ENCODE assay signal across 8 mouse cellular contexts in the genomic region with DNA sequence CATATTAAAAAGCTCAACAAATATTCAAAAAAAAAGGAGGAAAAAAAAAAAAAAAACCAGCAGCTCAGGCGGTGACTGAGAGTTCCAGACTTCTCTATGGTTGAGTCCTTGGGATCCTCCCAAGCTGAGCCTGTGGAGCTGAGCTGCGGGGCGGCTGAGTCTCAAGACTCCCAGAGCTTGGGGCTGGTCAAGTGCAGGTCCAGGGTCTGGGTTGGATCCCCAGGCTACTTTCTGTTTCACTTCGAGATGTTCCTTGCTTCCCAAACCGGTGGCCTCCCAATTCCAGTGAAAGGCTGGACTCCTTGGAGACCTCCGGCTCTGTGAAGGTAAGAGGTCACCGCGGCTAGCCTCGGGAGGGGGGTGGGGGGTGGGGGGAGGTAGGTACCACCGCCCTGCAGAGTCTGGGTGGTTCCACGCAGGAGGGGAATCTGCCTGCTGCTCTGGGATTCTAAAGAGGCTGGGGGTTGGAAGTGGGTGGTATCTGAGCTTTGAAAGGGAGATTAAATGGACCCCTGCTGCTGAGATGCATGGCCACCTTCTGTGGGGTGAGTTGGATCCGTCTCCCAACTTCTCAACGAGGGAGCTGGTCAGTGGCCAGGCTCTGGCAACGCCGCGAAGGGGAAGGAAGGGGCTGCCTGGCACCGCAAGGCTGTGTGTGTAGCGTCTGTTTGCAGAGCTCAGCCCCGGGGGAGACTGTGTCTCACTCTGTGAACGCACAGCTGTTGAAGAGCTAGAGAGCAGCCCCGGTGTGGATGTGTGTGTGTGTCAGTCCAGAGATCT.
DNase-seq lines count a peak whose midpoint lies in the region; ATAC-seq and TF ChIP-seq lines count a peak whose summit lies in the region.

No protein-coding gene starts in this region.

- no peak overlapping the region for H3K27ac ChIP-seq in thymus, adult 2 months (ENCODE audit: control insufficient read depth, insufficient read depth, low read length)
- H3K27ac ChIP-seq in forebrain, embryonic 12.5 days = no peak overlapping the region
- peak overlapping the region; percentile 38; the same call in 1 of the 2 replicates for H3K27ac ChIP-seq in heart, postnatal 0 days (ENCODE audit: low read depth)
- no peak overlapping the region for H3K27ac ChIP-seq in liver, embryonic 13.5 days
- no peak overlapping the region for H3K27ac ChIP-seq in stomach, embryonic 15.5 days

- TF ChIP-seq EP300 in heart, postnatal 0 days (IDR thresholded peaks at IDR 0.05; ENCODE audit: low read depth) = no peak

- no peaks in the 10 kb centered on the region; the same call in 1 of the 2 replicates for H3K27me3 ChIP-seq in thymus, adult 2 months (ENCODE audit: control insufficient read depth, insufficient read depth, low read length)
- no peaks in the 10 kb centered on the region for H3K27me3 ChIP-seq in forebrain, embryonic 12.5 days
- no peaks in the 10 kb centered on the region for H3K27me3 ChIP-seq in heart, postnatal 0 days (ENCODE audit: control insufficient read depth, insufficient read depth, low read length)
- peaks cover 5% of the 10 kb centered on the region; the same call in 1 of the 2 replicates for H3K27me3 ChIP-seq in liver, embryonic 13.5 days
- H3K27me3 ChIP-seq in stomach, embryonic 15.5 days (replicated peaks) = no peaks in the 10 kb centered on the region

- 12% methylated on average over 21 of the region's 21 CpGs for WGBS in thymus, adult 2 months
- 4% methylated on average over 21 of the region's 21 CpGs for WGBS in forebrain, embryonic 12.5 days
- WGBS in heart, postnatal 0 days = 6% methylated on average over 21 of the region's 21 CpGs
- WGBS in liver, embryonic 13.5 days (ENCODE audit: insufficient replicate concordance) = 3% methylated on average over 21 of the region's 21 CpGs
- WGBS in stomach, embryonic 15.5 days = 5% methylated on average over 21 of the region's 21 CpGs

- no peaks in the 10 kb centered on the region for H3K4me1 ChIP-seq in thymus, adult 2 months (replicated peaks; ENCODE audit: control insufficient read depth, insufficient read depth, low read length)
- H3K4me1 ChIP-seq in forebrain, embryonic 12.5 days = peaks cover 20% of the 10 kb centered on the region
- H3K4me1 ChIP-seq in heart, postnatal 0 days (ENCODE audit: control insufficient read depth, insufficient read depth) = 0 out of 2 replicates have a peak, but pooled peaks cover 7% of the 10 kb centered on the region
- no peaks in the 10 kb centered on the region for H3K4me1 ChIP-seq in liver, embryonic 13.5 days (replicated peaks)
- no peaks in the 10 kb centered on the region for H3K4me1 ChIP-seq in stomach, embryonic 15.5 days

- peak overlapping the region; percentile 30 for H3K4me3 ChIP-seq in thymus, adult 2 months (ENCODE audit: control insufficient read depth, insufficient read depth, low read length)
- H3K4me3 ChIP-seq in forebrain, embryonic 12.5 days (replicated peaks) = peak overlapping the region; percentile 31
- H3K4me3 ChIP-seq in heart, postnatal 0 days (ENCODE audit: low read depth, low read length) = peak overlapping the region; percentile 74
- peak overlapping the region; percentile 42 for H3K4me3 ChIP-seq in liver, embryonic 13.5 days (replicated peaks)
- H3K4me3 ChIP-seq in stomach, embryonic 15.5 days (replicated peaks) = peak overlapping the region; percentile 48

- peak overlapping the region; percentile 59 for H3K4me2 ChIP-seq in forebrain, embryonic 12.5 days
- H3K4me2 ChIP-seq in heart, postnatal 0 days (ENCODE audit: low read depth, low read length) = peak overlapping the region; percentile 95
- peak overlapping the region; percentile 53 for H3K4me2 ChIP-seq in liver, embryonic 13.5 days
- peak overlapping the region; percentile 75 for H3K4me2 ChIP-seq in stomach, embryonic 15.5 days

- no peak for DNase-seq in thymus, adult 2 months
- DNase-seq in thymus, postnatal 36 days = no peak
- DNase-seq in heart, postnatal 0 days (ENCODE audit: low spot score) = peak; percentile 28
- DNase-seq in kidney, postnatal 25 days = peak; percentile 51 to 61
- DNase-seq in liver, embryonic 13.5 days = no peak
- DNase-seq in neural tube, embryonic 10.5 days (ENCODE audit: extremely low spot score, low spot score) = peak; percentile 35

- TF ChIP-seq CTCF in thymus, adult 2 months (IDR thresholded peaks at IDR 0.05; ENCODE audit: borderline replicate concordance, control insufficient read depth, extremely low read depth, insufficient read depth, low read length, poor library complexity) = no peak
- TF ChIP-seq CTCF in heart, postnatal 0 days (IDR thresholded peaks at IDR 0.05; ENCODE audit: low read depth) = no peak

- peak; percentile 65; the same call in 1 of the 2 replicates for ATAC-seq in forebrain, embryonic 12.5 days (ENCODE audit: low FRiP score)
- peak; percentile 79 for ATAC-seq in heart, postnatal 0 days (ENCODE audit: insufficient read depth, low read depth)
- ATAC-seq in liver, embryonic 13.5 days (ENCODE audit: low read depth) = no peak
- ATAC-seq in stomach, embryonic 15.5 days (ENCODE audit: insufficient read depth, low FRiP score, low read depth) = peak; percentile 75; the same call in 1 of the 2 replicates

- H3K9ac ChIP-seq in forebrain, embryonic 12.5 days = peak overlapping the region; percentile 44
- peak overlapping the region; percentile 71 for H3K9ac ChIP-seq in heart, postnatal 0 days (replicated peaks; ENCODE audit: low read depth, low read length)
- H3K9ac ChIP-seq in liver, embryonic 13.5 days = no peak overlapping the region
- peak overlapping the region; percentile 9; the same call in 1 of the 2 replicates for H3K9ac ChIP-seq in stomach, embryonic 15.5 days

- no peaks in the 10 kb centered on the region for H3K9me3 ChIP-seq in forebrain, embryonic 12.5 days
- H3K9me3 ChIP-seq in heart, postnatal 0 days (replicated peaks; ENCODE audit: control insufficient read depth, low read length) = no peaks in the 10 kb centered on the region
- H3K9me3 ChIP-seq in liver, embryonic 13.5 days (replicated peaks) = no peaks in the 10 kb centered on the region
- no peaks in the 10 kb centered on the region for H3K9me3 ChIP-seq in stomach, embryonic 15.5 days

- no peaks in the 10 kb centered on the region for H3K36me3 ChIP-seq in thymus, adult 2 months (ENCODE audit: control insufficient read depth, insufficient read depth, low read length)
- no peaks in the 10 kb centered on the region for H3K36me3 ChIP-seq in forebrain, embryonic 12.5 days (replicated peaks)
- no peaks in the 10 kb centered on the region for H3K36me3 ChIP-seq in heart, postnatal 0 days (replicated peaks; ENCODE audit: control insufficient read depth, insufficient read depth, low read length)
- H3K36me3 ChIP-seq in liver, embryonic 13.5 days = no peaks in the 10 kb centered on the region
- no peaks in the 10 kb centered on the region for H3K36me3 ChIP-seq in stomach, embryonic 15.5 days

- TF ChIP-seq POLR2A in thymus, adult 2 months (IDR thresholded peaks at IDR 0.05; ENCODE audit: control insufficient read depth, extremely low read depth, insufficient read depth, low read length, poor library complexity) = no peak

Comparison
In these comparisons a context has a peak if more than half of its experiments do, and no peak if none do; other contexts are left out.
1. DNase-seq: peak in heart, postnatal 0 days (single experiment), kidney, postnatal 25 days (2 of 2) and neural tube, embryonic 10.5 days (single experiment); none in thymus, adult 2 months (single experiment), thymus, postnatal 36 days (0 of 2) and liver, embryonic 13.5 days (single experiment).
2. Peak in every context shown above with its lines, with median percentiles within 50 percentile points of each other: H3K4me3 ChIP-seq and H3K4me2 ChIP-seq.